Comparison of ENCODE assay signal across 8 mouse cellular contexts in the genomic region with DNA sequence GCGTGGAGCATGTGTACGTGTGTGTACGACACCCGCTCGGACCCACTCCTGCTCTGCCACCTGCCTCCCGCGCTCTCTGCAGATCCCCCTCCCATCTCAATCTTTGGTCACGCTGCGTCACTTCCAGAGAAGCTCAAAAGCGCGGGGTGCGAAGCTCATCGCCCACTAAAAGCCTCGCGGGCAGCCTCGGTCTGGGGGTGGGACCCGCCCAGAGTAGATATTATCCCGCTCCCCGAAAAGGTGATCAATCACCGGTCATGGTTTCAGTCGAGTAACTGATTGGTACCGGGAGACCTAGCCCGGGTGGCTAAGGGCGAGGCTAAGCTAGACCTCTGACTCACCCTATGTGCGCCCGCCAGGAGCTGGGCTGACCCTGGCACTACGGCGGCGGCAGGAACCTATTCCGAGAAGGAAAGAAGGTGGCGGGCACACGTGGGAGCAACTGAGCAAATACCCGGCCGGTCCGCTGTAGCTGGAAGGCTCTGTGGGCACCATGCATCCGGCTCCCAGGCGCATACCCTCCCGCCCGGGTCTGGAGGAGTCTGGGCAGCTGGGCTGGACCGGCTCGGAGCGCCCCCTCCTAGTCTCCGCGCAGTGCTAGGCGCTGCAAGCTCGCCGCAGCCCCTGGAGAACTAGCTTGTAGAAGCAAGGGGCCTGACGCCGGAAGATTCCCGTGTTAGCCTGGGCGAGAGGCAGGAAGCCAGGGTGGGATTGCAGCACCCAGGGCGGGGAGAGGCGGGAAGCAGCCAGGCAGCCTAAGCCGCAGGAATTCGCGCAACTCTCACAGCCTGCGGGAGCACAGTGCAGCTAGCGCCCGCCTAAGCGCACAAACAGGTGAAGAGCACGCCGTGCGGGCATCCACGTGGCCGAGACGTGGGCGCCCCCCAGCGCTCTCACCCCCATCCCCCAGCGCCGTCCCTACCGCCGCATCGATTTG. TPM values are rescaled to one million over a fixed set of nuclear protein-coding genes. Genes with fewer than 3 reads are reported as not detected.
A peak's percentile ranks its signal among the peaks of the same experiment; 100 is the strongest.
DNase-seq lines count a peak whose midpoint lies in the region; ATAC-seq and TF ChIP-seq lines count a peak whose summit lies in the region.

No protein-coding gene starts in this region.

- H3K9ac ChIP-seq in ES-Bruce4 (ENCODE audit: low read depth, poor library complexity, severe bottlenecking) = peak overlapping the region; percentile 67
- H3K9ac ChIP-seq in embryonic facial prominence, embryonic 14.5 days (ENCODE audit: low read depth, low read length) = peak overlapping the region; percentile 69
- peak overlapping the region; percentile 60 for H3K9ac ChIP-seq in heart, postnatal 0 days (replicated peaks; ENCODE audit: low read depth, low read length)
- peak overlapping the region; percentile 70 for H3K9ac ChIP-seq in lung, embryonic 15.5 days

- no peak for TF ChIP-seq CTCF in ES-Bruce4 (IDR thresholded peaks at IDR 0.05; ENCODE audit: low read depth, low read length)
- TF ChIP-seq CTCF in heart, postnatal 0 days (IDR thresholded peaks at IDR 0.05; ENCODE audit: low read depth) = no peak
- TF ChIP-seq CTCF in layer of hippocampus, adult 2 months (conservative IDR thresholded peaks at IDR 0.05) = no peak

- H3K4me3 ChIP-seq in ES-Bruce4 (ENCODE audit: low read depth, low read length) = peak overlapping the region; percentile 62
- peak overlapping the region; percentile 55 for H3K4me3 ChIP-seq in embryonic facial prominence, embryonic 14.5 days (ENCODE audit: low read depth, low read length)
- peak overlapping the region; percentile 60 for H3K4me3 ChIP-seq in heart, postnatal 0 days (ENCODE audit: low read depth, low read length)
- H3K4me3 ChIP-seq in layer of hippocampus, adult 2 months = peak overlapping the region; percentile 78
- H3K4me3 ChIP-seq in lung, embryonic 15.5 days = peak overlapping the region; percentile 63

- TF ChIP-seq POLR2A in ES-Bruce4 (IDR thresholded peaks at IDR 0.05; ENCODE audit: insufficient read depth, low read length) = no peak

- H3K4me1 ChIP-seq in ES-Bruce4 (ENCODE audit: control insufficient read depth, insufficient read depth, low read length) = no peaks in the 10 kb centered on the region
- H3K4me1 ChIP-seq in embryonic facial prominence, embryonic 14.5 days (ENCODE audit: control insufficient read depth, insufficient read depth, low read length) = peaks cover 27% of the 10 kb centered on the region
- peaks cover 19% of the 10 kb centered on the region; the same call in 1 of the 2 replicates for H3K4me1 ChIP-seq in heart, postnatal 0 days (ENCODE audit: control insufficient read depth, insufficient read depth)
- peaks cover 68% of the 10 kb centered on the region for H3K4me1 ChIP-seq in lung, embryonic 15.5 days

- no peak overlapping the region for H3K27ac ChIP-seq in ES-Bruce4 (ENCODE audit: insufficient read depth, low read length)
- H3K27ac ChIP-seq in embryonic facial prominence, embryonic 14.5 days (replicated peaks; ENCODE audit: low read depth, low read length) = peak overlapping the region; percentile 76
- H3K27ac ChIP-seq in heart, postnatal 0 days (ENCODE audit: low read depth) = peak overlapping the region; percentile 71
- H3K27ac ChIP-seq in layer of hippocampus, adult 2 months = peak overlapping the region; percentile 96
- H3K27ac ChIP-seq in lung, embryonic 15.5 days = peak overlapping the region; percentile 82

- WGBS in embryonic facial prominence, embryonic 14.5 days = under 1% methylated on average over 60 of the region's 73 CpGs
- under 1% methylated on average over 73 of the region's 73 CpGs for WGBS in heart, postnatal 0 days
- under 1% methylated on average over 69 of the region's 73 CpGs for WGBS in lung, embryonic 15.5 days

- DNase-seq in adrenal gland, adult 8-10 months = peak; percentile 71
- peak; percentile 79 for DNase-seq in embryonic facial prominence, embryonic 14.5 days (ENCODE audit: low spot score)
- DNase-seq in heart, postnatal 0 days (ENCODE audit: low spot score) = peak; percentile 38
- peak; percentile 61 to 69 for DNase-seq in layer of hippocampus, adult 2 months (ENCODE audit: low spot score in 2 of 2)
- peak; percentile 49 for DNase-seq in ovary, postnatal 14 days (ENCODE audit: low spot score)
- DNase-seq in T-cell, adult 2 months (ENCODE audit: low spot score) = no peak

- no peak for TF ChIP-seq EP300 in ES-Bruce4 (IDR thresholded peaks at IDR 0.05; ENCODE audit: insufficient read depth, low read depth, low read length)
- no peak for TF ChIP-seq EP300 in heart, postnatal 0 days (IDR thresholded peaks at IDR 0.05; ENCODE audit: low read depth)

- H3K4me2 ChIP-seq in embryonic facial prominence, embryonic 14.5 days (ENCODE audit: low read depth, low read length) = peak overlapping the region; percentile 88
- H3K4me2 ChIP-seq in heart, postnatal 0 days (ENCODE audit: low read depth, low read length) = peak overlapping the region; percentile 90
- H3K4me2 ChIP-seq in lung, embryonic 15.5 days = peak overlapping the region; percentile 96

- peaks cover 13% of the 10 kb centered on the region for H3K27me3 ChIP-seq in ES-Bruce4 (ENCODE audit: control insufficient read depth, insufficient read depth, low read length, poor library complexity, severe bottlenecking)
- H3K27me3 ChIP-seq in embryonic facial prominence, embryonic 14.5 days (replicated peaks; ENCODE audit: control insufficient read depth, insufficient read depth, low read length) = peaks cover 16% of the 10 kb centered on the region
- H3K27me3 ChIP-seq in heart, postnatal 0 days (ENCODE audit: control insufficient read depth, insufficient read depth, low read length) = peaks cover 30% of the 10 kb centered on the region
- H3K27me3 ChIP-seq in lung, embryonic 15.5 days = peaks cover 22% of the 10 kb centered on the region

- no peaks in the 10 kb centered on the region for H3K9me3 ChIP-seq in ES-Bruce4 (replicated peaks; ENCODE audit: control insufficient read depth, insufficient read depth, low read length, poor library complexity, severe bottlenecking)
- no peaks in the 10 kb centered on the region for H3K9me3 ChIP-seq in embryonic facial prominence, embryonic 14.5 days (ENCODE audit: control insufficient read depth, low read length)
- no peaks in the 10 kb centered on the region for H3K9me3 ChIP-seq in heart, postnatal 0 days (replicated peaks; ENCODE audit: control insufficient read depth, low read length)
- H3K9me3 ChIP-seq in lung, embryonic 15.5 days = no peaks in the 10 kb centered on the region

- H3K36me3 ChIP-seq in ES-Bruce4 (ENCODE audit: control insufficient read depth, insufficient read depth, low read length, poor library complexity, severe bottlenecking) = no peaks in the 10 kb centered on the region
- H3K36me3 ChIP-seq in embryonic facial prominence, embryonic 14.5 days (ENCODE audit: control insufficient read depth, insufficient read depth, low read length) = 0 out of 2 replicates have a peak, but pooled peaks cover 2% of the 10 kb centered on the region
- H3K36me3 ChIP-seq in heart, postnatal 0 days (replicated peaks; ENCODE audit: control insufficient read depth, insufficient read depth, low read length) = no peaks in the 10 kb centered on the region
- no peaks in the 10 kb centered on the region for H3K36me3 ChIP-seq in lung, embryonic 15.5 days

- ATAC-seq in embryonic facial prominence, embryonic 14.5 days (ENCODE audit: low read depth) = peak; percentile 56
- ATAC-seq in heart, postnatal 0 days (ENCODE audit: insufficient read depth, low read depth) = peak; percentile 43
- peak; percentile 56; the same call in 1 of the 2 replicates for ATAC-seq in lung, embryonic 15.5 days (ENCODE audit: borderline replicate concordance, extremely low read depth, low FRiP score, low TSS enrichment)

RNA-seq across cellular contexts. Expression of a gene that starts 3.3 kb away (rescaled TPM):
- 31.2 and 32.2 TPM in 2 replicates for polyA plus RNA-seq in ES-Bruce4 (2011; ENCODE audit: insufficient read depth, insufficient read length, low read depth, missing spikeins)
- 10 to 100 TPM; 38.0 to 54.0 (median 45.8) TPM for total RNA-seq in adrenal gland, adult 8-10 months (2022)
- 41.6 and 42.1 TPM in 2 replicates for polyA plus RNA-seq in embryonic facial prominence, embryonic 14.5 days (2014; fragmentation: Nextera tagmentation; extraction: Ambion mirVana)
- total RNA-seq in heart, postnatal 0 days (2014; rRNA removed; ENCODE audit: low replicate concordance) = 12.8 and 20.2 TPM in 2 replicates
- polyA plus RNA-seq in heart, postnatal 0 days (2015; fragmentation: Nextera tagmentation; extraction: Ambion mirVana) = 5.2 and 5.4 TPM in 2 replicates
- total RNA-seq in layer of hippocampus, adult 2 months (2021) = 10 to 100 TPM; 60.3 to 63.7 TPM
- polyA plus RNA-seq in lung, embryonic 15.5 days (2015; fragmentation: Nextera tagmentation; extraction: Ambion mirVana) = 11.5 and 12.4 TPM in 2 replicates
